Mouse (Mus musculus) intestine, embryonic 15.5 days (tissue): ENCODE measurements at regions not wholly inside any gene's neighbourhood (a gene's known extent, or its start where the extent isn't known, plus 50 kb on each side); places are given as distances from the start of the nearest gene placed in this dataset.

Source experiments
- ATAC-seq: fragments of 200-750 bp; cut with Nextera tagmentation; 2 replicates; pipeline ENCODE4 v1.8.0; 2017; ENCODE audit warnings: moderate TSS enrichment, moderate library complexity
- H3K27ac ChIP-seq: fragments of 300-500 bp; sonication (generic); 2 replicates; pipeline ENCODE4 v1.5.1; 2015; ENCODE audit warnings: mild to moderate bottlenecking, inconsistent platforms
- H3K27me3 ChIP-seq: fragments of 300-500 bp; sonication (generic); replicated peaks from 2 replicates; pipeline ENCODE4 v1.6.1; 2015; ENCODE audit warnings: inconsistent platforms
- H3K36me3 ChIP-seq: fragments of 300-500 bp; sonication (generic); 2 replicates; pipeline ENCODE4 v1.6.1; 2015; ENCODE audit warnings: inconsistent platforms
- H3K4me1 ChIP-seq: fragments of 300-500 bp; sonication (generic); replicated peaks from 2 replicates; pipeline ENCODE4 v1.6.1; 2015; ENCODE audit warnings: inconsistent platforms
- H3K4me2 ChIP-seq: fragments of 300-500 bp; sonication (generic); replicated peaks from 2 replicates; pipeline ENCODE4 v1.6.1; 2015; ENCODE audit warnings: mild to moderate bottlenecking, inconsistent platforms
- H3K4me3 ChIP-seq: fragments of 300-500 bp; sonication (generic); replicated peaks from 2 replicates; pipeline ENCODE4 v1.5.1; 2015; ENCODE audit warnings: inconsistent platforms
- H3K9ac ChIP-seq: fragments of 300-500 bp; sonication (generic); 2 replicates; pipeline ENCODE4 v1.6.1; 2015; ENCODE audit warnings: inconsistent platforms
- H3K9me3 ChIP-seq: fragments of 300-500 bp; sonication (generic); 2 replicates; pipeline ENCODE4 v1.6.1; 2016; ENCODE audit warnings: inconsistent platforms
- WGBS: fragments of 180-500 bp; shearing (Covaris S2); methylation state at CpG from one replicate; pipeline ENCODE4 v1.1.7; 2015; 5-methylcytosine and 5-hydroxymethylcytosine counted together

DNA sequence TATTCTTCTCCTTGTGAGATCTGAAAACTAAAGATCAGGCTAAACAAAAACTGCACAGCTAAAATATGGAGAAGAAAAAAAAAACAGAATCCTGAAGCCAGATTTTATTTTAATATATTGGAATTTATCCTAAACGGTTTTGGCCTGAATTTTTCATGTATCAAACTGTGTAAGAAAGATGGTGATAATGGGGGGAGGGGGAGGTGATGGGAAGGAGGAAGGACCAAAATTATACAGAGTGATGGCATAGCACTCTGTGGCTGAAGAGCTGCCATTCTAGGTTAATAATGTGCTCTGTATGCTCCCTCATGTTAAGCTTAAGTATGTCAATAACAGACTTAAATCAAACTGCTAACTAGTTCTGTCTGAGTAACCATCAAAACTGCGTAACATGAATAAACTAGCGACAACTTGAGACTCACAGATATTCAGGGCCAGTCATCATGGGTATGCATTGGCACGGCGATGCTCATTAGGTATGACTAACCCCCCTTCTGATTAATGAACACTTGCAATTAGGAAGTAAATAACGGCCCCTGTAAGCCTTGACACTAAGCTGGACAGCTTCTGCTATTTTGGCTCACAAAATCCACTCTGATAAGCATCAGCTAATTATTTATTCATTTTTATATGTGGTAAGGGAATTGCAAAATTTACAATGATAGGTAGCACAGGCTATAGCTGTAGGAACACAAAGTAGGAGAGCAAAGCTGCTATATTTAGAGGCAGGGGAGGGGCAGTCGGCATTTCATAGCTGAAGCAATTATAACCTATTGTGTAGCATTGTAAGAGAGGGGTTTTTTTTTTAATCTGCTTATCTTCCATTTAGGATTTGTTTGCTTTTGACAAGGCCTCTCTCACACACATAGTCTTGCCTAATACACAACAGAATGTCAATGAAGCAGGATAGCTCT lies 150.9 kb upstream of the Kirrel3 start:
- Histone ChIP-seq H3K36me3 (no peaks in the 10 kb centered on the region), H3K27ac (no peak overlapping the region), H3K9ac (no peak overlapping the region), H3K4me3 (no peak overlapping the region), H3K4me1 (no peaks in the 10 kb centered on the region), H3K9me3 (no peaks in the 10 kb centered on the region), H3K4me2 (no peak overlapping the region), H3K27me3 (no peaks in the 10 kb centered on the region)
- ATAC-seq, result no peak
- 78% methylated on average over 7 of the region's 7 CpGs for WGBS

DNA sequence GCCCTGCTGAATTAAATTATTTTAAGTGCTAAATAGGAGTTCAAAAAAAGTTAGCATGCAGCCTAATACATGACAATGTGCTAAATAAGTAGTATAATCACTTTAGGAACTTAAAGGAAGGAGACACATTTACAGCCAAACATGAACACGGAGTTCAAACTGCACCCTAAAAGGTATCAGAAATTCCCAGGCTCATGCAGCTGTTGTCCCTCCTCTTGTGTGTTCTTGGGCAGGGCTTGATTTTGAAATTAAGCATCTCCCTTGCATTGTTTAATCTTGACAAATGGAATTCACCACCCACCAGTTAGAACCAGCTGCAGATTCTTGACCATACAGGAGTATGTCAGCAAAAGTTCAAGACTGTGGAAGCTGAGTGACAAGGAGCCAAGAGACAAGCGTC lies 137.3 kb upstream of the Kirrel3 start:
- ATAC-seq, result no peak
- Histone ChIP-seq H3K4me3 (no peak overlapping the region), H3K27me3 (no peaks in the 10 kb centered on the region), H3K9me3 (no peaks in the 10 kb centered on the region), H3K4me2 (no peak overlapping the region), H3K36me3 (no peaks in the 10 kb centered on the region), H3K27ac (no peak overlapping the region), H3K9ac (no peak overlapping the region), H3K4me1 (no peaks in the 10 kb centered on the region)
- 69% methylated on average over 2 of the region's 2 CpGs for WGBS

DNA sequence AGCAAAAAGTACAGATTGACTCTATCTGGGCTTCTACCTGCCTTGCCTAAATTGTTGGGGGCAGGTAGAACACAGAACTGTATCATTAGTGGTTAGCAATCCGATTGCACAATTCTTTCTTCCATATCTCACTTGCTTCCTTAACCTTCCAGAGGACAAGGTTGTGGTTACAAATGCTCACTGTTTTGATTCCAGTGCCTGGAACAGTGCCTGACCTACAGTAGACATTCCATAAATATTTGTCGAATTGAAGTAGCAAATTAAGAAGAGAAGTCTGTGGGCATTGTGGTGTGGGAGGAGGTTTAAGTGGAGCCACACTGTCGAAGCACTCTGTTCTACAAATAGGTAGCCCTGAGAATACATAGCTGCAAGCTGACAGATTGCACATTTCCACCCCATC lies 135.7 kb upstream of the Kirrel3 start:
- no peaks in the 10 kb centered on the region for H3K4me1 ChIP-seq
- no peak for ATAC-seq
- 69% methylated on average over 3 of the region's 3 CpGs for WGBS
- no peak overlapping the region for H3K4me2 ChIP-seq
- no peaks in the 10 kb centered on the region for H3K36me3 ChIP-seq
- no peak overlapping the region for H3K9ac ChIP-seq
- no peak overlapping the region for H3K4me3 ChIP-seq
- no peaks in the 10 kb centered on the region for H3K27me3 ChIP-seq
- no peak overlapping the region for H3K27ac ChIP-seq
- no peaks in the 10 kb centered on the region for H3K9me3 ChIP-seq

DNA sequence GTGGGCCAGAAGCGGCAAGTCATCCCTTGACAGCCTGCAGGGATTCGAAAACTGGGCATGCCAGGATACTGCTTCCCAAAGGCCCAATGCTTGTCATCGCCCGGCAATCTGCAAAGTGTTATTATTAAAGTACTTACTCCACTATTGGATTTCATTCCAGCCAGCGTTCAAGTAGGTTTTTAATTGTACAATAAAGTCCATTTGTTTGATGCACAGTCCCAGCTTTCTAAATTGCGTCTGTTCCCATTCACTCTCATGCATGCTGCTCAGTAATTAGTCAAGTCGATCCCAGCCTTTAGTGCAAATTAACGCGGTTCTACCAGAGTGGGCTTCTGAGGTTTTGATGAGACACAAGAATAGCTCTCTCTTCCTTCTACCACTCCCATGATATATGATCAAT lies 131.9 kb upstream of the Kirrel3 start:
- Histone ChIP-seq H3K4me3 (no peak overlapping the region), H3K27me3 (no peaks in the 10 kb centered on the region), H3K27ac (no peak overlapping the region), H3K9me3 (no peaks in the 10 kb centered on the region), H3K4me1 (no peaks in the 10 kb centered on the region), H3K4me2 (no peak overlapping the region), H3K36me3 (no peaks in the 10 kb centered on the region), H3K9ac (no peak overlapping the region)
- no peak for ATAC-seq
- 79% methylated on average over 9 of the region's 9 CpGs for WGBS

DNA sequence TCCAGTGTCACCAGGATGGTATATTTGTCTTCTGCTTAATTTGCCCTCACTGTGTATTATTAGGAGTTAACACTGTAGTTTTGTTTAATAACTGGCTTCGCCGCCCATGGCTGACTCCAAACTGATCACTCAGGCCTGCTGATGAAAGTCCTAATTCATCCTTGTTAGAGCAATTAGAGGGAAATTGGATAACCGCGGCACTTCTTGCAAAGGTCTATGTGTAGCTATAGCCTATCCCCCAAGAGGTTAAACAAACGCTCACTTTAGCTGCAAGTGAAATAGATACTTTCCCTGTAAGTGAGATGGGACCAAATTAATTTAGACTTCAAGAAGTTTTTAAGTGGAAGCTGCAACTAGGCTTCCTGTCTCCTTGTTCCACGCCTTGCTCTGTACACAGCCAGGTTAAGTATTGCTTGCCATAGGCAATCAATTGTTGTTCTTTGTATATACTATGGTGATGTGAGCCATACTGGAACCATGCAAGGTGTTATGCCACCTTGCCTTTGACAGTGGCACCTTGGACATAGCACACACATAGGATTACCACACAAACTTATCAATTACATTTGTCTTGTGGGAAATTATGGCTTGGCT lies 130.9 kb upstream of the Kirrel3 start:
- Histone ChIP-seq H3K4me1 (no peaks in the 10 kb centered on the region), H3K27ac (no peak overlapping the region), H3K9ac (no peak overlapping the region), H3K4me3 (no peak overlapping the region), H3K27me3 (no peaks in the 10 kb centered on the region), H3K36me3 (no peaks in the 10 kb centered on the region), H3K9me3 (no peaks in the 10 kb centered on the region), H3K4me2 (no peak overlapping the region)
- WGBS, result 76% methylated on average over 6 of the region's 6 CpGs
- no peak for ATAC-seq

DNA sequence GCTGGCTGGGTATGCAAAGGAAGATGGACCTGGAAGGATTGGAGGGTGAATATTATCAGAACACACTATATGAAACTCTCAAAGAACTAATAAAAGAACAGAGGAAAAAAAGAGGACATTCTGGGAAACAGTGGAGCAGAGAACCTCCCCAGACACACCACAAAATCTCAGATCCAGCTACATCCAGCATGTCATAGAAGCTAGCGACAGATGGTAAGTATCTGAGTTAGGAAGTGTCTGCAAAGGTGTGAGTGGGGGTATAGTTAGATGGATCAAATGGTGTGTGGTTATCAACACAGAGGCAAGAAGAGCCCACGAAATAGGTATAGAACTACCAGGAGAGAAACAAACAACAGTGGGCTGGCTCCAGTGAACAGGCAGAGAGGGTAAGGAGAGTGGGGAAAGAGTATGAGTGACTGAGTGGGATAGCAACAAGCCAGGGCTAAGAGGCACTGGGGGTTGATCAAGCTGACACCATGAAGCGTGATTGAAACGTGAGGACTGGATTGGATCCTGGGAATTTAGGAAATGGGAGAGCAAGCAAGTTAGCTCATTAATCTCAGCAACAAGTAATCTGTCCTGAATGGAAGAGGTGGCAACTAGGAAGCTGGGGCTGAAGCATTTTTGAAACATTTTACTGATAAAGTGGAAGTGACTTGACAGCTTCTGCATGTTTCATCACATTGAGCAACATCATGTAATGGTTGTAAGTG lies 114.9 kb upstream of the Kirrel3 start:
- 73% methylated on average over 4 of the region's 4 CpGs for WGBS
- Histone ChIP-seq H3K4me2 (no peak overlapping the region), H3K36me3 (no peaks in the 10 kb centered on the region), H3K27me3 (no peaks in the 10 kb centered on the region), H3K4me3 (no peak overlapping the region), H3K27ac (no peak overlapping the region), H3K9me3 (no peaks in the 10 kb centered on the region), H3K9ac (no peak overlapping the region), H3K4me1 (no peaks in the 10 kb centered on the region)
- no peak for ATAC-seq

DNA sequence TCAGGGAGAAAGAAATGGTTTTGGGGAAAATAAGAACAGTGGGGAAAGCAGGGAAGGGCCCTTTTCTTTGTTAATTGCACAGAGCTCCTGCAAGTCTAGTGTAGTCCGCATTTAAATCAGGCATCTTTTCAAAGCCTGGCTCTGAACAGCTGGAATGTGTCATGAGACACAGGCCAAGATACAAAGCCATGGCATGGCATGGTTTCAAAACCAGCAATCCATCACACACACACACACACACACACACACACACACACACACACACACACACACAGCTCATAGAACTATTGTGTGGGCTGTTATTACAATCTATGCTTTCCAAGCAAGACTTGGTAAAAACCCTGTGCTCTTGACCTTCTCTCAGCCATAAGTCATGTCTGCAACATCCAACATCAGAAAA lies 110.5 kb upstream of the Kirrel3 start:
- H3K4me3 ChIP-seq, result no peak overlapping the region
- WGBS, result 35% methylated on average over 1 of the region's 1 CpGs
- ATAC-seq, result no peak
- no peak overlapping the region for H3K4me2 ChIP-seq
- no peaks in the 10 kb centered on the region for H3K9me3 ChIP-seq
- H3K4me1 ChIP-seq, result no peaks in the 10 kb centered on the region
- no peak overlapping the region for H3K9ac ChIP-seq
- no peaks in the 10 kb centered on the region for H3K27me3 ChIP-seq
- no peaks in the 10 kb centered on the region for H3K36me3 ChIP-seq
- H3K27ac ChIP-seq, result no peak overlapping the region

DNA sequence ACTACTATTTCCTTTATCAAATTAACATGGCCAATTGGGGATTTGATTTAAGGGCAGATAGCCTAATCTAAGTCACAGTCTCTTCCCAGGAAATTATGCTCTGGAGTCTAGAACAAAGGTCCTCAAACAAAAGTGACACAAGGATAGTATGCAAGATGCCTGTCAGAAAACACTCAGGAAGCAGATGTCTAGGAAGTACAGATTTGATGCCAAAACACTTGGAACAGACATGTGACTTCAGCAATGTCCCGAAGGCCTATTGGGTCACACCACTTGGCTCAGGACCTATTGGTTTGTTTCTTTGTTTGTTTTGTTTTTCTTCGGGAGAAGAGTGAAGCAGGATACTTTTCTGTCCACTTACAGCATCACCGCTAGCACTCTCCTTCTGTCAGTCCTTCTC lies 105.7 kb upstream of the Kirrel3 start:
- no peak overlapping the region for H3K9ac ChIP-seq
- WGBS, result 73% methylated on average over 3 of the region's 3 CpGs

DNA sequence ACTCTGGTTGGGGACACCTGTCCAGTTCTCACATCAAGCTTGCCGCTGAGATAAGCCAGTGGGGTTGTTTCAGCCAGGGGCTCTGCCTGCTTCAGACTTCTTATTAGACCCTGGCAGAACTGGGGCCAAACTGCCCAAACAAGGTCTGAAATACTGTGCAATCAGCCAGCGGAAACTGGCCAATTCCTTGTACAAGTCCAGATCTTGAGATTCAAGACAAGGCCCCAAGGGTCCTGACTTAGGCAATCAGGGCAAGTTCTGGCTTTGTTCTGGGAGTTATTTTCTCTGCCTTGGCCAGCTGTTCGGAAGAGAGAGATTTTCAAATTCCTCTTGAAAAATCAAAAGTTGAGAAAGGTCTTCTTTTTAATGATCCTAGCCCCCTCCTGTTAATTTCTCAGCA lies 104.1 kb upstream of the Kirrel3 start:
- no peaks in the 10 kb centered on the region for H3K36me3 ChIP-seq
- H3K27ac ChIP-seq, result no peak overlapping the region
- no peak for ATAC-seq
- no peak overlapping the region for H3K9ac ChIP-seq
- no peak overlapping the region for H3K4me2 ChIP-seq
- no peaks in the 10 kb centered on the region for H3K4me1 ChIP-seq
- H3K4me3 ChIP-seq, result no peak overlapping the region
- WGBS, result 82% methylated on average over 3 of the region's 3 CpGs
- H3K9me3 ChIP-seq, result no peaks in the 10 kb centered on the region
- H3K27me3 ChIP-seq, result no peaks in the 10 kb centered on the region

More for the DNA sequence above, 105.7 kb upstream of the Kirrel3 start:
- no peak overlapping the region for H3K4me2 ChIP-seq
- no peak for ATAC-seq
- no peaks in the 10 kb centered on the region for H3K36me3 ChIP-seq
- H3K9me3 ChIP-seq, result no peaks in the 10 kb centered on the region
- H3K27ac ChIP-seq, result no peak overlapping the region
- no peak overlapping the region for H3K4me3 ChIP-seq
- no peaks in the 10 kb centered on the region for H3K4me1 ChIP-seq
- H3K27me3 ChIP-seq, result no peaks in the 10 kb centered on the region

DNA sequence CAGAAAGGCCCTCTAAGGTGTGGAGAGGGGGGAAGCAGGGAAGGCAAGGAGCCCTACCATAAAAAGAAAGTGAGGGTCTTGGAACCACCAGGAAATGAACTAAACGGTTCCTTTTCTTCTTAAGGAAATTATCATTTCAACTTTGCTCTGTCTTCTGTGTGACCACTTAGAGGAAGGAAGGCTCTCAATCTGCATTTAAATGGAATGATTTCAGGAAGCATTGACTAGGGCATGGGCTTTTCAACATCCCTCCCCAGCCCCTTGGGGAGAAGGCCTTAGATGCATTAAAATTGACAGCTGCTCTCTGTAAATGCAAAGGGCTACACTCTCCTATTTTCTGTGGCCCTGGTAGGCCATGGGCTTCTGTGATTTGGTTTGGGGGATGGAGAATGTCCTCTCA lies 103.5 kb upstream of the Kirrel3 start:
- WGBS, result 54% methylated on average over 1 of the region's 1 CpGs
- Histone ChIP-seq H3K36me3 (no peaks in the 10 kb centered on the region), H3K4me1 (no peaks in the 10 kb centered on the region), H3K27ac (no peak overlapping the region), H3K4me2 (no peak overlapping the region), H3K4me3 (no peak overlapping the region), H3K27me3 (no peaks in the 10 kb centered on the region), H3K9ac (no peak overlapping the region), H3K9me3 (no peaks in the 10 kb centered on the region)
- ATAC-seq, result no peak

DNA sequence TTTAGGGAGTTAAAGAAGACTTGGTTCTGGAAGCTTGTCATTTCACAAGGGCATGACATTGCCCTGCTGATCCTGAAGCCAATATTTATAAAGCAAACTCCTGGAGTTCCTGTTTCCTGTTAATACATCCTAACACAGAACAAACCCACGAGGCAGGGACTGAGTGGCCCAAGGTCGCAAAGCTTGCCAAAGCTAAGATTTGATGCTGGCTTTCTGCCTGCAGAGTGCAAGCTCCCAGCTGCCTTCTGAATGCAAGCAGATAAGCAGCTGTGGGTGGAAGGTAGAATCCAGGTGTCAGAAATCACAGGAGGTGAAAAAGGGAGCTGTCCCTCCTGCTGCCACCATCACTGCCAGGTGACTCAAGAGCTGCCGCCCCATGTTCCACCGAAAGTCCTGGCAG lies 99.6 kb upstream of the Kirrel3 start:
- Histone ChIP-seq H3K9ac (no peak overlapping the region), H3K4me1 (no peaks in the 10 kb centered on the region), H3K4me3 (no peak overlapping the region), H3K4me2 (no peak overlapping the region), H3K36me3 (no peaks in the 10 kb centered on the region), H3K27ac (no peak overlapping the region), H3K27me3 (no peaks in the 10 kb centered on the region), H3K9me3 (no peaks in the 10 kb centered on the region)
- 0 out of 2 replicates have a peak, but pooled peaks have one; percentile 25 for ATAC-seq
- WGBS, result 50% methylated on average over 4 of the region's 4 CpGs

DNA sequence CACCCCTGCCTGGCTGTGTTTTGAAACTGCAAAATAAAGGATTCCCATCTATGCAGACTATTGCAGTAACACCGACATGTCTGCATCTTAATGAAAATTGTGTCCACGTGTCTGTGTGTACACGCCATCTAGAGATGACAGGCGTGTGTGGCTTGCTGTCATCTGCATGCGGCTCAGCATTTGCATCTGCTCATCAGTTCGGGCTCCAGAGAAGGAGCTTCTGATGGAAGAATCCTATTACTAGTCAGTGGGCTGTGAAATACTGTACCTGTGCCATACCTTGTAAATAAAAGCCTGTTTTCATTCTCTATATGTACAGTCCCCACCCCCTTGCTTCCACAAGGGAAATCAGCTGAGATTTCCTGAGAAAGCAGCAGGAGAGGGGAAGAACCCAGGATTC lies 92.7 kb upstream of the Kirrel3 start:
- Histone ChIP-seq H3K4me1 (no peaks in the 10 kb centered on the region), H3K9ac (no peak overlapping the region), H3K4me3 (no peak overlapping the region), H3K27me3 (no peaks in the 10 kb centered on the region), H3K36me3 (no peaks in the 10 kb centered on the region), H3K27ac (no peak overlapping the region), H3K9me3 (no peaks in the 10 kb centered on the region), H3K4me2 (no peak overlapping the region)
- ATAC-seq, result no peak
- 67% methylated on average over 6 of the region's 6 CpGs for WGBS
